Mouse (Mus musculus) forebrain, postnatal 0 days (tissue): ENCODE results near the gene Hist1h2ae. TPM values are rescaled to one million over a fixed set of nuclear protein-coding genes. Genes with fewer than 3 reads are reported as not detected.

ENCODE experiments used
- ATAC-seq: fragments of 200-750 bp; cut with Nextera tagmentation; 2 replicates; pipeline ENCODE4 v1.8.0; 2017; ENCODE audit warnings: mild to moderate bottlenecking, moderate library complexity
- DNase-seq: peaks from one replicate; pipeline ENCODE4 v3.0.0-alpha.2; 2015
- H3K27ac ChIP-seq: fragments of 300-500 bp; sonication (generic); 2 replicates; pipeline ENCODE4 v1.5.1; 2014; ENCODE audit warnings: low read depth, mild to moderate bottlenecking, antibody characterized with exemption, low read length, moderate library complexity, mixed read lengths
- H3K27me3 ChIP-seq: fragments of 300-500 bp; sonication (generic); 2 replicates; pipeline ENCODE4 v1.6.1; 2014; ENCODE audit warnings: mild to moderate bottlenecking, low read length, mixed read lengths; ENCODE audit not compliant: insufficient read depth
- H3K36me3 ChIP-seq: fragments of 300-500 bp; sonication (generic); 2 replicates; pipeline ENCODE4 v1.6.1; 2014; ENCODE audit warnings: mild to moderate bottlenecking, moderate library complexity; ENCODE audit not compliant: insufficient read depth
- H3K4me1 ChIP-seq: fragments of 300-500 bp; sonication (generic); 2 replicates; pipeline ENCODE4 v1.6.1; 2014; ENCODE audit warnings: antibody characterized with exemption; ENCODE audit not compliant: insufficient read depth
- H3K4me2 ChIP-seq: fragments of 300-500 bp; sonication (generic); 2 replicates; pipeline ENCODE4 v1.6.1; 2014; ENCODE audit warnings: low read depth, mild to moderate bottlenecking, moderate library complexity
- H3K4me3 ChIP-seq: fragments of 300-500 bp; sonication (generic); 2 replicates; pipeline ENCODE4 v1.5.1; 2014; ENCODE audit warnings: low read depth, low read length, mixed read lengths
- H3K9ac ChIP-seq: fragments of 300-500 bp; sonication (generic); 2 replicates; pipeline ENCODE4 v1.6.1; 2014; ENCODE audit warnings: mild to moderate bottlenecking
- H3K9me3 ChIP-seq: fragments of 300-500 bp; sonication (generic); 2 replicates; pipeline ENCODE4 v1.6.1; 2016; ENCODE audit warnings: low read length
- CTCF ChIP-seq: sonication (generic); IDR thresholded peaks from 2 replicates; pipeline ENCODE4 v1.5.1; 2016; ENCODE audit warnings: antibody characterized with exemption, control low read depth, low read depth
- WGBS: fragments of 180-500 bp; shearing (Covaris S2); extraction: QIAGEN DNeasy Blood & Tissue Kit; methylation state at CpG from one replicate; pipeline ENCODE4 v1.1.7; 2014; 5-methylcytosine and 5-hydroxymethylcytosine counted together
- polyA plus RNA-seq: library from polyadenylated mRNA; unstranded; fragments of >200 nt; fragmentation: Nextera tagmentation; extraction: Ambion mirVana; gene quantifications from 2 replicates; pipeline ENCODE4 v1.2.1, GENCODE M21; 2015
- total RNA-seq: library from RNA; depleted of rRNA; stranded (reverse); fragments of >200 nt; gene quantifications from 2 replicates; pipeline ENCODE4 v1.2.3, GENCODE M21; 2014

Gene Hist1h2ae
- total and polyA plus RNA-seq, 2 experiments from 2014 or later, result 12.5 to 111 TPM

DNA sequence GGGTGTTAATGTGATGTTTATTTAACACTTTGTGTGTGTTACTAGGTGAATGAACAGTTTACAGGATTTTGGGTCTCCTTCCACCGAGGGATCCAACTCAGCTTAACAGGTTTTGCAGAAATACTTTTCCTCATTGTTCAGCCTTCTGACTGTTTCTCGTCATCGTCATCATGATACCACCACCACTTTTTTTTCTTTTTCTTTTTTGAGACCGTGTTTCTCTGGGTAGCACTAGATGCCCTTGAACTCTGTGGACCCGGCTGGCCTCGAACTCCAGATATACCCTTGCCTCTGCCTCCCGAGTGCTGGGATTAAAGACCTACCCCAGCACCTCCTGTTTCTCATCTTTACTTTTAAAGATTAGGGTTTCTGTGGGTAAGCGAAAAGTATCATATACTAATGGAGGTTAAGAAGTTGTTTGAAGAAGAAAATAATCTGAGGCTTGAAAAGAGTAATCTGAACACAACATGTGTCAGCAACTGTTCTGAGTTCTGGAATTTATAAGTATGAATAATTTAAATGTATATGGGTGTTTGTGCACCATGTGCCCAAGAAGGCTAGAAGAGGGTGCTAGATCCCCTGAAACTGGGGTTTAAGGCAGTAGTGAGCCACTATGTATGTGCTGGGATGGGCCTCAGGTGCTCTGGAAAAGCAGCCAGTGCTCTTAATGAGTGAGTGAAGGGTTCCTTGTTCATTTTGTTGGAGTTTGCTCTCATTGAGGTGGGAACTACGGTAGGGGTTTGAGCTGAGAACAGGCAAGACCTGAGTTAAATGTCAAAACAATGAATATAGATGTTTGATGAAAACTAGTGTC lies 38.6 kb downstream of the Hist1h2ae start:
- Histone ChIP-seq H3K36me3 (no peaks in the 10 kb centered on the region), H3K27me3 (no peaks in the 10 kb centered on the region), H3K27ac (peak overlapping the region; percentile 98; the same call in 1 of the 2 replicates), H3K4me1 (peaks cover 22% of the 10 kb centered on the region), H3K9ac (peak overlapping the region; percentile 82; the same call in 1 of the 2 replicates), H3K4me2 (peak overlapping the region; percentile 72), H3K4me3 (peak overlapping the region; percentile 68), H3K9me3 (no peaks in the 10 kb centered on the region)
- TF ChIP-seq CTCF, result no peak
- ATAC-seq (no peak), DNase-seq (no peak)
- WGBS, result 13% methylated on average over 9 of the region's 9 CpGs

GRCm38 (mm10) chr13:23530901-23531875 lies 39.8 kb downstream of the Hist1h2ae start, which contains the start of gene Hist1h4h:
Gene Hist1h4h, plus strand, starts transcription at chr13:23531050.
- no peaks in the 10 kb centered on the region for H3K36me3 ChIP-seq
- no peaks in the 10 kb centered on the region for H3K9me3 ChIP-seq
- peak within 1 kb of the TSS; percentile 72 for H3K4me2 ChIP-seq
- DNase-seq (peak; percentile 99), ATAC-seq (peak; percentile 87)
- under 1% methylated on average over 57 of the region's 70 CpGs for WGBS
- H3K4me1 ChIP-seq, result peaks cover 22% of the 10 kb centered on the region
- peak within 1 kb of the TSS; percentile 98 for H3K27ac ChIP-seq
- peak within 1 kb of the TSS; percentile 82 for H3K9ac ChIP-seq
- TF ChIP-seq CTCF, result no peak
- H3K27me3 ChIP-seq, result no peaks in the 10 kb centered on the region
- peak within 1 kb of the TSS; percentile 68 for H3K4me3 ChIP-seq

- Histone ChIP-seq H3K27ac (peak overlapping the region; percentile 98), H3K4me3 (peak overlapping the region; percentile 68), H3K4me2 (peak overlapping the region; percentile 72), H3K9me3 (no peaks in the 10 kb centered on the region), H3K4me1 (peaks cover 22% of the 10 kb centered on the region), H3K36me3 (no peaks in the 10 kb centered on the region), H3K27me3 (no peaks in the 10 kb centered on the region), H3K9ac (peak overlapping the region; percentile 82)
- WGBS, result under 1% methylated on average over 20 of the region's 20 CpGs
- peak; percentile 7; the same call in 1 of the 2 replicates for ATAC-seq
- DNase-seq, result peak; percentile 85
- TF ChIP-seq CTCF, result no peak
These were observed 40.7 kb downstream of the Hist1h2ae start for GRCm38 (mm10) chr13:23530181-23530900.

- Histone ChIP-seq H3K4me1 (peaks cover 20% of the 10 kb centered on the region), H3K4me2 (peak overlapping the region; percentile 72), H3K9ac (peak overlapping the region; percentile 82), H3K36me3 (no peaks in the 10 kb centered on the region), H3K27me3 (no peaks in the 10 kb centered on the region), H3K4me3 (peak overlapping the region; percentile 68), H3K27ac (peak overlapping the region; percentile 98), H3K9me3 (no peaks in the 10 kb centered on the region)
- TF ChIP-seq CTCF, result no peak
- DNase-seq, result no peak
- WGBS, result 35% methylated on average over 2 of the region's 2 CpGs
- ATAC-seq, result no peak
These were observed 41.4 kb downstream of the Hist1h2ae start for GRCm38 (mm10) chr13:23529480-23530165.

- DNase-seq, result no peak
- Histone ChIP-seq H3K4me2 (no peak overlapping the region), H3K27ac (no peak overlapping the region), H3K9me3 (no peaks in the 10 kb centered on the region), H3K4me1 (peaks cover 17% of the 10 kb centered on the region), H3K9ac (no peak overlapping the region), H3K36me3 (no peaks in the 10 kb centered on the region), H3K4me3 (no peak overlapping the region), H3K27me3 (no peaks in the 10 kb centered on the region)
- 79% methylated on average over 5 of the region's 5 CpGs for WGBS
- no peak for TF ChIP-seq CTCF
- no peak for ATAC-seq
These were observed 42.0 kb downstream of the Hist1h2ae start for GRCm38 (mm10) chr13:23529005-23529404.

GRCm38 (mm10) chr13:23526312-23526711 lies 44.7 kb downstream of the Hist1h2ae start:
- under 1% methylated on average over 17 of the region's 17 CpGs for WGBS
- H3K4me2 ChIP-seq, result peak overlapping the region; percentile 55
- H3K36me3 ChIP-seq, result no peaks in the 10 kb centered on the region

More at GRCm38 (mm10) chr13:23526312-23526711, 44.7 kb downstream of the Hist1h2ae start:
- ATAC-seq, result peak; percentile 54
- peak; percentile 98 for DNase-seq
- TF ChIP-seq CTCF, result no peak
- H3K4me3 ChIP-seq, result peak overlapping the region; percentile 50
- H3K9me3 ChIP-seq, result no peaks in the 10 kb centered on the region
- no peaks in the 10 kb centered on the region for H3K27me3 ChIP-seq
- peak overlapping the region; percentile 56 for H3K9ac ChIP-seq
- H3K4me1 ChIP-seq, result no peaks in the 10 kb centered on the region
- H3K27ac ChIP-seq, result peak overlapping the region; percentile 71
